Mouse (Mus musculus) bone marrow, adult 2 months (tissue): ENCODE measurements around the gene Npc2.

Source experiments
- CTCF ChIP-seq: fragments of 200-500 bp; IDR thresholded peaks from 2 replicates; pipeline ENCODE4 v1.5.1; 2011; ENCODE audit warnings: low read length, control low read depth; ENCODE audit not compliant: control insufficient read depth, insufficient read depth
- POLR2A ChIP-seq: fragments of 200-500 bp; IDR thresholded peaks from 2 replicates; pipeline ENCODE4 v1.6.1; 2011; ENCODE audit warnings: low read depth, mild to moderate bottlenecking, control low read depth, low read length, borderline replicate concordance; ENCODE audit not compliant: control insufficient read depth

DNA sequence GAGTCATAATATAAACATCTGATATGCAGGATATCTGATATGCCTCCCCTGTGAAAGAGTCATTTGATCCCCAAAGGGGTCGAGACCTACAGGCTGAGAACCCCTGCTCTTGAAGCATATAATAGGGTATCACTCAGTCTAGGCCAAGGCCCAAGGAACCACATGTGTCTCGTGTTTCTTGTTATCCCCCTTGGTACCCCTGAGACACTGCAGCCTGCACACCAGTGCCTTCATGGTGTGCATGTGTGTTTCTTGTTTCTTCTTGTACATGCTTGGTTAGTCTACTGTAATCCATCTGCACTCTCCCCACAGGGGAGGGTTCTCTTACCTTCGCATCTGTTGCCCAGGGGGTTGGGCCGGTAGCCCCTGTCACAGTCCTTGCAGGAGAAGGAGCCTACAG is 19.7 kb upstream of the Npc2 start:
- TF ChIP-seq CTCF (no peak), POLR2A (no peak)
